Mouse (Mus musculus) stomach, postnatal 0 days (tissue): ENCODE measurements around the gene Cep152. TPM values are rescaled to one million over a fixed set of nuclear protein-coding genes. Genes with fewer than 3 reads are reported as not detected.

ENCODE experiments used
- ATAC-seq: fragments of 200-750 bp; cut with Nextera tagmentation; 2 replicates; pipeline ENCODE4 v1.8.0; 2017; ENCODE audit not compliant: low FRiP score, low TSS enrichment
- DNase-seq: peaks from one replicate; pipeline ENCODE4 v3.0.0-alpha.2; 2016; ENCODE audit warnings: low spot score
- H3K27ac ChIP-seq: fragments of 300-500 bp; sonication (generic); replicated peaks from 2 replicates; pipeline ENCODE4 v1.5.1; 2014; ENCODE audit warnings: mild to moderate bottlenecking, control low read depth
- H3K27me3 ChIP-seq: fragments of 300-500 bp; sonication (generic); 2 replicates; pipeline ENCODE4 v1.6.1; 2014; ENCODE audit warnings: low read length; ENCODE audit not compliant: control insufficient read depth, insufficient read depth
- H3K36me3 ChIP-seq: fragments of 300-500 bp; sonication (generic); 2 replicates; pipeline ENCODE4 v1.6.1; 2014; ENCODE audit warnings: low read length, mixed read lengths; ENCODE audit not compliant: control insufficient read depth, insufficient read depth
- H3K4me1 ChIP-seq: fragments of 300-500 bp; sonication (generic); replicated peaks from 2 replicates; pipeline ENCODE4 v1.6.1; 2014; ENCODE audit warnings: antibody characterized with exemption; ENCODE audit not compliant: control insufficient read depth, insufficient read depth
- H3K4me2 ChIP-seq: fragments of 300-500 bp; sonication (generic); replicated peaks from 2 replicates; pipeline ENCODE4 v1.6.1; 2014; ENCODE audit warnings: low read depth, mild to moderate bottlenecking, control low read depth, moderate library complexity
- H3K4me3 ChIP-seq: fragments of 300-500 bp; sonication (generic); 2 replicates; pipeline ENCODE4 v1.5.1; 2014; ENCODE audit warnings: low read depth, low read length, control low read depth
- H3K9ac ChIP-seq: fragments of 300-500 bp; sonication (generic); 2 replicates; pipeline ENCODE4 v1.6.1; 2014; ENCODE audit warnings: mild to moderate bottlenecking, low read length, control low read depth, mixed read lengths
- H3K9me3 ChIP-seq: fragments of 300-500 bp; sonication (generic); 2 replicates; pipeline ENCODE4 v1.6.1; 2016; ENCODE audit warnings: low read length; ENCODE audit not compliant: control insufficient read depth
- CTCF ChIP-seq: IDR thresholded peaks from 2 replicates; pipeline ENCODE4 v1.5.1; 2016; ENCODE audit warnings: antibody characterized with exemption, low read depth, mild to moderate bottlenecking, moderate library complexity
- EP300 ChIP-seq: optimal IDR thresholded peaks from 2 replicates; pipeline ENCODE3; 2016; ENCODE audit warnings: antibody characterized with exemption
- WGBS: fragments of 180-500 bp; shearing (Covaris S2); extraction: QIAGEN DNeasy Blood & Tissue Kit; methylation state at CpG from one replicate; pipeline ENCODE4 v1.1.7; 2014; 5-methylcytosine and 5-hydroxymethylcytosine counted together
- polyA plus RNA-seq: library from polyadenylated mRNA; unstranded; fragments of >200 nt; fragmentation: Nextera tagmentation; extraction: Ambion mirVana; gene quantifications from 2 replicates; pipeline ENCODE4 v1.2.1, GENCODE M21; 2015

Gene Cep152
- polyA plus RNA-seq, 1 experiment from 2014 or later, result 1.2 TPM

DNA sequence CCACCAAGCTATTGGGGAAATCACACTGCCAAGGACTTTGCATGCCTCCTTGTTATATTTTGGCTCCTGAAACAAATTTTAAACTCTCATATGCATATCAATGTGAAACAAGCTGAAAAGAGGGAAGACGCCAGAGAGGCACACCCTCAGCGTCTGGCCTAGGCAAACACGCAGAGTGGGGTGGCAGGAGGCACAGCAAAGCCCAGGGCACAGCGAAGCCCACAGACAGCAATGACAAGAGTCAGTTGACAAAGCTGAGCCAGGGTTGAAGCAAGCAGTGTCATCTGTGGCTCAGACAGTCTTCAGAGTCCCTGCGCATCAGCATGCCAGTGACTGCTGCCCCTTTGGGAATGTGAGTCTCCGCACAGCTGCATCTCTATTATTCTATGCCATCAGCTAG lies 20.0 kb upstream of the Cep152 start:
- H3K27me3 ChIP-seq, result no peaks in the 10 kb centered on the region
- no peak for ATAC-seq
- WGBS, result 64% methylated on average over 6 of the region's 6 CpGs
- no peaks in the 10 kb centered on the region for H3K36me3 ChIP-seq
- no peaks in the 10 kb centered on the region for H3K9me3 ChIP-seq
- H3K4me1 ChIP-seq, result no peaks in the 10 kb centered on the region
- no peak overlapping the region for H3K4me2 ChIP-seq
- DNase-seq, result no peak
- no peak overlapping the region for H3K9ac ChIP-seq
- no peak overlapping the region for H3K27ac ChIP-seq
- TF ChIP-seq EP300 (no peak), CTCF (no peak)
- H3K4me3 ChIP-seq, result no peak overlapping the region

DNA sequence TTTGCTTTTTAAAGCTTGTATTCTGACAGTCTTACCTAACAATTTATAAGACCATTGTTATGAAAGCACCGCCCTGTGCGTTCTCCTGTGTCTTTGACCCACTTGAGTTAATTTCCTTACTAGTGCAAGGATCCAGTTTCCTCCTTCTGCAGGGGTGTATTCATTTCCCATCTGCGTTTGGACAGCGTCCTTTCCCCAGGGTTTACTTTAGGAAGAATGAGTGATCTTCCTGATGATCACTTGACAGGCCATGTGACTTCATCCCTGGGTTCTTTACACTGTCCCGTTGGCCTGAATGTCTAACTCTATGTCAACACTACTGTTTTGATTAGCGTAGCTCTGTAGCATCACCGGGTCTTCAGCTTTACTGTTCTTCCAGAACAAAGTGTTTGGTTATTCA lies 12.4 kb upstream of the Cep152 start:
- DNase-seq (no peak), ATAC-seq (no peak)
- Histone ChIP-seq H3K36me3 (no peaks in the 10 kb centered on the region), H3K9ac (no peak overlapping the region), H3K27ac (no peak overlapping the region), H3K4me1 (no peaks in the 10 kb centered on the region), H3K4me3 (no peak overlapping the region), H3K4me2 (no peak overlapping the region), H3K9me3 (no peaks in the 10 kb centered on the region), H3K27me3 (no peaks in the 10 kb centered on the region)
- no peak for TF ChIP-seq CTCF
- TF ChIP-seq EP300, result no peak
- 51% methylated on average over 7 of the region's 7 CpGs for WGBS

DNA sequence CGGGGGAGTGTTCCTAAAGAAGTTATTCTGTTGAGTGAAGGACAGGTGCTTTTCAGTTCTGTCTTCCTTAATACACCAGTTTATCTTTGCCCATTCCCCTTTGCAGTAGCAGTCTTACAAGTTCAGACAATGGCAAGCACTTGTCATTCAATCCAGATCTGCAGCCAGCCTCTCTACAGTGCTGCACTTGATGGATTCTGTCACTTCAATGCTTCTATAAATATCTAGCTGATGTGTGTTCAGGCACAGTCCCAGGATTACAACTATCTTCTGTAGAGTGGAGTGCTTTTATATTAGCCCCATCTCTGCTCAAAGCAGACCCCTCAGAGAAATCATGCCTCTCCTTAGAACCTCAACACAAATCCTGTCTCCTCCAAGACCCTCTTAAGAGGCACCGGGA lies 5.1 kb upstream of the Cep152 start:
- Histone ChIP-seq H3K4me1 (no peaks in the 10 kb centered on the region), H3K9ac (no peak overlapping the region), H3K27me3 (no peaks in the 10 kb centered on the region), H3K4me2 (no peak overlapping the region), H3K27ac (no peak overlapping the region), H3K4me3 (no peak overlapping the region), H3K9me3 (no peaks in the 10 kb centered on the region), H3K36me3 (no peaks in the 10 kb centered on the region)
- ATAC-seq (no peak), DNase-seq (no peak)
- WGBS, result 92% methylated on average over 2 of the region's 2 CpGs
- no peak for TF ChIP-seq CTCF

- Histone ChIP-seq H3K27ac (no peak overlapping the region), H3K27me3 (no peaks in the 10 kb centered on the region), H3K36me3 (no peaks in the 10 kb centered on the region), H3K4me2 (no peak overlapping the region), H3K9me3 (no peaks in the 10 kb centered on the region), H3K4me3 (no peak overlapping the region), H3K9ac (no peak overlapping the region), H3K4me1 (no peaks in the 10 kb centered on the region; the same call in 1 of the 2 replicates)
- WGBS, result 51% methylated on average over 6 of the region's 6 CpGs
- no peak for TF ChIP-seq EP300
- no peak for TF ChIP-seq CTCF
- no peak for ATAC-seq
- no peak for DNase-seq
Observed at GRCm38 (mm10) chr2:125628487-125628886, 3.6 kb upstream of the Cep152 start.

DNA sequence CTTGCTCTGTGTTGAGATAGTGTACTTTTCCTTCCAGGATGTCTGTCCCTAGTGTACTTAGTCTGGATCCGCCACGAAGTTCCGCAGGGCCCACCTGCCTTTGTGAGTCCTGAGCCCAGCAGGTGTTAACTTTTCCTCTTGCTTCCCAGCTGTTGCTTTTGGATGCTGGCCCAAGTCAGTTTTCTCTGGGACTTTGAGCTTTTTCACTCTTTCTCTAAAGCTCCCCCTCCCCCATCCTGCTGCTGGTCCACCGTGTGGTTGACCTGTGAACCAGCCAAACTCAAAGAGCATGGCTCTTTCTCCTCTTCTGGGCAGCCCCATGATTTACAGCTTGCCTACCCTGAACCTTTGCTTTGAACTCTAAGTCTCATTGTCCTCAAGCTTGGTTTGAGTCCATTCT lies 1.6 kb upstream of the Cep152 start:
- WGBS, result 81% methylated on average over 4 of the region's 4 CpGs
- Histone ChIP-seq H3K36me3 (no peaks in the 10 kb centered on the region), H3K27me3 (no peaks in the 10 kb centered on the region), H3K4me1 (no peaks in the 10 kb centered on the region; the same call in 1 of the 2 replicates), H3K27ac (no peak overlapping the region), H3K9ac (no peak overlapping the region), H3K4me2 (no peak overlapping the region), H3K4me3 (no peak overlapping the region), H3K9me3 (no peaks in the 10 kb centered on the region)
- TF ChIP-seq EP300 (no peak), CTCF (no peak)
- no peak for ATAC-seq
- DNase-seq, result no peak

DNA sequence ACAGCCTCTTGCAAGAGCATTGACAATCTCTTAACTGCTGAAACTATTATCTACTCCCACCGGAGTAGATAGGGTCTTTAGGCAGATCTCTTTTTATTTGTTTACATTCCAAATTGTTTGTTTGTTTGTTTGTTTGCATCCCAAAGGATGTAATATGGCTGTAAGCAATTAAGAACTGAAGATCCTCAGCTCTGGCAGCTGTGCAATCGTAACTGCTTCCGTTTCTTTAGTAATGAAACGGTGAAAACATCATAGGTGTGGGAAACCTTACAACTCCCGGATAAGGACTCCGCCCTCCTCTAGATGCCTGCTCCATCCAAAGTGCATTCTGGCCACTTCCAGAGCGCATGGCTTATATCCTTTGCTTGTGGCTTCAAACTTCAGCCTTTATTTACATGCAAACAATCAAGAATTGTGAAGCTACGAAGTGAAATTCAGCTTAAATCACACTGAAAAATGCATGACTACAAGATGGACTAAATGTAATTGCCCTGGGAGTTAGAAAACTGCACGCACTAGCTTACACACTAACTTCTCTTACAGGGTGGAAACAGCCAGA lies 707 bp downstream of the Cep152 start:
- Histone ChIP-seq H3K4me2 (peak overlapping the region; percentile 76), H3K4me1 (no peaks in the 10 kb centered on the region; the same call in 1 of the 2 replicates), H3K36me3 (0 out of 2 replicates have a peak, but pooled peaks cover 4% of the 10 kb centered on the region), H3K4me3 (peak overlapping the region; percentile 83), H3K9me3 (no peaks in the 10 kb centered on the region), H3K27ac (peak overlapping the region; percentile 40; the same call in 1 of the 2 replicates), H3K27me3 (no peaks in the 10 kb centered on the region), H3K9ac (peak overlapping the region; percentile 75)
- ATAC-seq (no peak), DNase-seq (no peak)
- TF ChIP-seq EP300 (no peak), CTCF (no peak)
- WGBS, result 7% methylated on average over 9 of the region's 9 CpGs
